Mouse (Mus musculus): ENCODE data around the gene Tmem88.

Gene Tmem88

GRCm38 (mm10) chr11:69398059-69398458, at the start of gene Tmem88:
Tmem88 (minus strand) TSS chr11:69398234.
- in situ Hi-C loops (cut with MboI; ENCODE audit: unreplicated experiment in 2 of 2): loop anchor here (5.0 kb wide), 1 partner anchor 34 kb away; no protein-coding TSS in a partner anchor

- in situ Hi-C loops (cut with MboI; ENCODE audit: unreplicated experiment in 2 of 2): loop anchor here in 1 of 2 experiments (10.0 kb wide), 1 partner anchor 68 kb away; no protein-coding TSS in a partner anchor
Observed at GRCm38 (mm10) chr11:69447299-69447698, 49.3 kb upstream of the Tmem88 start.

GRCm38 (mm10) chr11:69443328-69443727, 45.3 kb upstream of the Tmem88 start:
- in situ Hi-C loops (cut with MboI; ENCODE audit: unreplicated experiment in 2 of 2): loop anchor here in 1 of 2 experiments (10.0 kb wide), 1 partner anchor 71 kb away; no protein-coding TSS in a partner anchor

- in situ Hi-C loops (cut with MboI; ENCODE audit: unreplicated experiment in 2 of 2): no loop called here
Observed at GRCm38 (mm10) chr11:69437291-69437690, 39.3 kb upstream of the Tmem88 start.

GRCm38 (mm10) chr11:69433189-69433588, 35.2 kb upstream of the Tmem88 start:
- in situ Hi-C loops (cut with MboI; ENCODE audit: unreplicated experiment in 2 of 2): loop anchor here (5.0 kb wide), 3 partner anchors 36 to 176 kb away; partner anchors contain the start of genes Cyb5d1 (in 2 of the 2), Naa38 (in 2 of the 2) and Tmem88 (in 2 of the 2)

GRCm38 (mm10) chr11:69432640-69432982, 34.6 kb upstream of the Tmem88 start:
- in situ Hi-C loops (cut with MboI; ENCODE audit: unreplicated experiment in 2 of 2): loop anchor here (5.0 kb wide), 3 partner anchors 35 to 175 kb away; partner anchors contain the start of genes Cyb5d1 (in 2 of the 2), Naa38 (in 2 of the 2) and Tmem88 (in 2 of the 2)

GRCm38 (mm10) chr11:69431829-69432639, 34.0 kb upstream of the Tmem88 start:
- in situ Hi-C loops (cut with MboI; ENCODE audit: unreplicated experiment in 2 of 2): loop anchor here (5.0 kb wide), 3 partner anchors 35 to 175 kb away; partner anchors contain the start of genes Cyb5d1 (in 2 of the 2), Naa38 (in 2 of the 2) and Tmem88 (in 2 of the 2)

- in situ Hi-C loops (cut with MboI; ENCODE audit: unreplicated experiment in 2 of 2): loop anchor here (5.0 kb wide), 3 partner anchors 33 to 173 kb away; partner anchors contain the start of genes Cyb5d1 (in 2 of the 2), Naa38 (in 2 of the 2) and Tmem88 (in 2 of the 2)
Observed at GRCm38 (mm10) chr11:69430631-69431030, 32.6 kb upstream of the Tmem88 start.

- in situ Hi-C loops (cut with MboI; ENCODE audit: unreplicated experiment in 2 of 2): no loop called here
Observed at GRCm38 (mm10) chr11:69429313-69429712, 31.3 kb upstream of the Tmem88 start.

GRCm38 (mm10) chr11:69428751-69429150, 30.7 kb upstream of the Tmem88 start:
- in situ Hi-C loops (cut with MboI; ENCODE audit: unreplicated experiment in 2 of 2): no loop called here

GRCm38 (mm10) chr11:69426246-69426645, 28.2 kb upstream of the Tmem88 start:
- in situ Hi-C loops (cut with MboI; ENCODE audit: unreplicated experiment in 2 of 2): no loop called here

- in situ Hi-C loops (cut with MboI; ENCODE audit: unreplicated experiment in 2 of 2): loop anchor here in 1 of 2 experiments (25.0 kb wide), 2 partner anchors 563 to 1238 kb away; partner anchors contain the start of genes Ctdnep1, Elp5, Eno3 and Gabarap
Observed at GRCm38 (mm10) chr11:69423885-69424284, 25.9 kb upstream of the Tmem88 start.

GRCm38 (mm10) chr11:69422842-69423241, 24.8 kb upstream of the Tmem88 start:
- in situ Hi-C loops (cut with MboI; ENCODE audit: unreplicated experiment in 2 of 2): loop anchor here in 1 of 2 experiments (25.0 kb wide), 2 partner anchors 564 to 1239 kb away; partner anchors contain the start of genes Ctdnep1, Elp5, Eno3 and Gabarap

GRCm38 (mm10) chr11:69421131-69421977, 23.3 kb upstream of the Tmem88 start:
- in situ Hi-C loops (cut with MboI; ENCODE audit: unreplicated experiment in 2 of 2): loop anchor here in 1 of 2 experiments (25.0 kb wide), 2 partner anchors 566 to 1241 kb away; partner anchors contain the start of genes Ctdnep1, Elp5, Eno3 and Gabarap

GRCm38 (mm10) chr11:69420554-69421000, 22.5 kb upstream of the Tmem88 start:
- in situ Hi-C loops (cut with MboI; ENCODE audit: unreplicated experiment in 2 of 2): loop anchor here in 1 of 2 experiments (25.0 kb wide), 2 partner anchors 567 to 1242 kb away; partner anchors contain the start of genes Ctdnep1, Elp5, Eno3 and Gabarap

GRCm38 (mm10) chr11:69419813-69420553, 21.9 kb upstream of the Tmem88 start:
- in situ Hi-C loops (cut with MboI; ENCODE audit: unreplicated experiment in 2 of 2): loop anchor here in 1 of 2 experiments (25.0 kb wide), 2 partner anchors 567 to 1242 kb away; partner anchors contain the start of genes Ctdnep1, Elp5, Eno3 and Gabarap

- in situ Hi-C loops (cut with MboI; ENCODE audit: unreplicated experiment in 2 of 2): loop anchor here in 1 of 2 experiments (25.0 kb wide), 2 partner anchors 568 to 1243 kb away; partner anchors contain the start of genes Ctdnep1, Elp5, Eno3 and Gabarap
Observed at GRCm38 (mm10) chr11:69419443-69419812, 21.4 kb upstream of the Tmem88 start.

- in situ Hi-C loops (cut with MboI; ENCODE audit: unreplicated experiment in 2 of 2): loop anchor here in 1 of 2 experiments (25.0 kb wide), 2 partner anchors 569 to 1244 kb away; partner anchors contain the start of genes Ctdnep1, Elp5, Eno3 and Gabarap
Observed at GRCm38 (mm10) chr11:69418481-69419442, 20.7 kb upstream of the Tmem88 start.
